Mouse (Mus musculus): Measurements from ENCODE around the gene Retreg3. TPM values are rescaled to one million over a fixed set of nuclear protein-coding genes. Genes with fewer than 3 reads are reported as not detected.

The Retreg3 gene
- total and polyA plus RNA-seq, 3 experiments, result 17.0 to 23.4 TPM; not detected in 1

DNA sequence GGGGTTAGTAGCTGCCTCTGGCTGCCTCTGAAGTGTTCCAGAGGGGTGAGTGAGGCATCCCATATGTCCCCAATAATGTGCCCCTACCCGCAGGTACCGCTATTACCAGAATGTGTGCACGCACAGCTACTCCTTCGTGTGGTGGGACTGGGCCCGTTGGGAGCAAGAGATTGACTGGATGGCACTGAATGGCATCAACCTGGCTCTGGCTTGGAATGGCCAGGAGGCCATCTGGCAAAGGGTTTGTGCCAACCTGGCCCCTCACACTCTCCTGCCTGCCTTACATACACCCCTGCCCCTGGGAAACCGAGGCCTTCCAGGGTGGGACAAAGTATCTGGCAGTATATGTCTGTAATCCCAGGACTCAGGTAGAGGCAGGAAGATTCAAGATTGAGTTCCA, 48.7 kb downstream of the Retreg3 start:
- Histone ChIP-seq H3K4me3 (ENCODE audit: control insufficient read depth in 1 of 2, insufficient read depth in 1 of 2, low read depth in 2 of 2, low read length in 2 of 2) (no peak overlapping the region), H3K4me1 (ENCODE audit: control insufficient read depth in 1 of 2, insufficient read depth in 2 of 2, low read length in 2 of 2) (peaks cover 5 to 11% of the 10 kb centered on the region in 2 experiments)

DNA sequence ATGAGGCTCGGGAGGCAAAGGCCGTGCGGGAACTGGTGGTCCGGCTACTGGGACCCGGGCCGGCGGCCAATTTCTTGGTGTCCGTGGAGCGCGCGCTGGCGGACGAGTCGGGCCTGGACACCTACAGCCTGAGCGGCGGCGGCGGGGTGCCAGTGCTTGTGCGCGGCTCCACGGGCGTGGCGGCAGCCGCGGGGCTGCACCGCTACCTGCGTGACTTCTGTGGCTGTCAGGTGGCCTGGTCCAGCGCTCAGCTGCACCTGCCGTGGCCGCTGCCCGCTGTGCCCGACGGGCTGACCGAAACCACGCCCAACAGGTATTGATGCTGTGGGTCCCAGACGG, 49.5 kb downstream of the Retreg3 start:
- no peak for TF ChIP-seq NELFE (IDR thresholded peaks at IDR 0.05; ENCODE audit: low read depth, low read length)
- TF ChIP-seq RAD21 (IDR thresholded peaks at IDR 0.05; ENCODE audit: low read depth, low read length), result no peak
- TF ChIP-seq MAZ (IDR thresholded peaks at IDR 0.05; ENCODE audit: low read depth, low read length), result no peak
- no peak for TF ChIP-seq TCF12 (IDR thresholded peaks at IDR 0.05; ENCODE audit: low read depth, low read length)
- no peak for TF ChIP-seq GABPA (IDR thresholded peaks at IDR 0.05; ENCODE audit: low read depth, low read length)
- no peak for TF ChIP-seq TAL1 (IDR thresholded peaks at IDR 0.05; ENCODE audit: low read length)
- TF ChIP-seq RCOR1 (IDR thresholded peaks at IDR 0.05; ENCODE audit: low read depth, low read length), result no peak
- TF ChIP-seq CHD1 (IDR thresholded peaks at IDR 0.05; ENCODE audit: low read depth, low read length), result no peak
- TF ChIP-seq MYB (IDR thresholded peaks at IDR 0.05; ENCODE audit: low read depth, low read length), result no peak
- 0 out of 2 replicates have a peak, but pooled peaks have one; percentile 21 for TF ChIP-seq SIN3A (IDR thresholded peaks at IDR 0.05; ENCODE audit: low read length)
- peak in 1 of 2 experiments; percentile 60; a peak in 1 of 4 replicates for TF ChIP-seq POLR2A (IDR thresholded peaks at IDR 0.05; ENCODE audit: control insufficient read depth in 1 of 2, insufficient read depth in 1 of 2, low read depth in 1 of 2, low read length in 2 of 2, poor library complexity in 1 of 2)
- TF ChIP-seq TBP (IDR thresholded peaks at IDR 0.05; ENCODE audit: low read depth, low read length), result no peak
- no peaks in the 10 kb centered on the region for H3K27me3 ChIP-seq (ENCODE audit: control insufficient read depth in 1 of 2, insufficient read depth in 2 of 2, low read length in 2 of 2)
- no peak for DNase-seq (ENCODE audit: low read depth, low spot score)
- peak overlapping the region; percentile 62 for H3K9ac ChIP-seq (ENCODE audit: control insufficient read depth, low read depth, low read length, poor library complexity, severe bottlenecking)
- H3K9me3 ChIP-seq (replicated peaks; ENCODE audit: insufficient read depth, low read length), result no peaks in the 10 kb centered on the region
- H3K27ac ChIP-seq (ENCODE audit: control insufficient read depth, low read depth, low read length), result no peak overlapping the region
- peaks cover 5 to 11% of the 10 kb centered on the region in 2 experiments for H3K4me1 ChIP-seq (ENCODE audit: control insufficient read depth in 1 of 2, insufficient read depth in 2 of 2, low read length in 2 of 2)
- H3K36me3 ChIP-seq (ENCODE audit: control insufficient read depth in 1 of 2, insufficient read depth in 2 of 2, low read length in 2 of 2), result peaks cover 0 to 7% of the 10 kb centered on the region in 2 experiments; a peak in 2 of 4 replicates
- H3K4me3 ChIP-seq (ENCODE audit: control insufficient read depth in 1 of 2, insufficient read depth in 1 of 2, low read depth in 2 of 2, low read length in 2 of 2), result peak overlapping the region; percentile 63
- H3K79me2 ChIP-seq (ENCODE audit: control insufficient read depth, insufficient read depth, low read length, poor library complexity), result no peaks in the 10 kb centered on the region; the same call in 1 of the 2 replicates

More for the DNA sequence above, 48.7 kb downstream of the Retreg3 start:
- no peak for TF ChIP-seq ZC3H11A (IDR thresholded peaks at IDR 0.05; ENCODE audit: low read depth, low read length)
- no peak for TF ChIP-seq MYB (IDR thresholded peaks at IDR 0.05; ENCODE audit: low read depth, low read length)
- TF ChIP-seq MXI1 (IDR thresholded peaks at IDR 0.05; ENCODE audit: low read depth, low read length), result no peak
- TF ChIP-seq ZNF384 (IDR thresholded peaks at IDR 0.05; ENCODE audit: low read depth, low read length), result no peak
- no peak for TF ChIP-seq RAD21 (IDR thresholded peaks at IDR 0.05; ENCODE audit: low read depth, low read length)
- no peak for TF ChIP-seq MAZ (IDR thresholded peaks at IDR 0.05; ENCODE audit: low read depth, low read length)
- TF ChIP-seq POLR2A (IDR thresholded peaks at IDR 0.05; ENCODE audit: control insufficient read depth in 1 of 2, insufficient read depth in 1 of 2, low read depth in 1 of 2, low read length in 2 of 2, poor library complexity in 1 of 2), result no peak
- no peak for TF ChIP-seq HCFC1 (IDR thresholded peaks at IDR 0.05; ENCODE audit: low read depth, low read length)
- TF ChIP-seq TCF12 (IDR thresholded peaks at IDR 0.05; ENCODE audit: low read depth, low read length), result no peak
- no peak for TF ChIP-seq CHD2 (IDR thresholded peaks at IDR 0.05; ENCODE audit: low read length)
- H3K79me2 ChIP-seq (ENCODE audit: control insufficient read depth, insufficient read depth, low read length, poor library complexity), result no peaks in the 10 kb centered on the region; the same call in 1 of the 2 replicates
- no peak for DNase-seq (ENCODE audit: low read depth, low spot score)
- H3K27me3 ChIP-seq (ENCODE audit: control insufficient read depth in 1 of 2, insufficient read depth in 2 of 2, low read length in 2 of 2), result no peaks in the 10 kb centered on the region
- H3K27ac ChIP-seq (ENCODE audit: control insufficient read depth, low read depth, low read length), result no peak overlapping the region
- H3K9me3 ChIP-seq (replicated peaks; ENCODE audit: insufficient read depth, low read length), result no peaks in the 10 kb centered on the region
- H3K9ac ChIP-seq (ENCODE audit: control insufficient read depth, low read depth, low read length, poor library complexity, severe bottlenecking), result no peak overlapping the region
- H3K36me3 ChIP-seq (ENCODE audit: control insufficient read depth in 1 of 2, insufficient read depth in 2 of 2, low read length in 2 of 2), result peaks cover 0 to 7% of the 10 kb centered on the region in 2 experiments; a peak in 2 of 4 replicates

All from MEL (cell line).